Mouse (Mus musculus): ENCODE measurements around the gene Snai3.
A peak's percentile ranks its signal among the peaks of the same experiment; 100 is the strongest.

Snai3 gene

DNA sequence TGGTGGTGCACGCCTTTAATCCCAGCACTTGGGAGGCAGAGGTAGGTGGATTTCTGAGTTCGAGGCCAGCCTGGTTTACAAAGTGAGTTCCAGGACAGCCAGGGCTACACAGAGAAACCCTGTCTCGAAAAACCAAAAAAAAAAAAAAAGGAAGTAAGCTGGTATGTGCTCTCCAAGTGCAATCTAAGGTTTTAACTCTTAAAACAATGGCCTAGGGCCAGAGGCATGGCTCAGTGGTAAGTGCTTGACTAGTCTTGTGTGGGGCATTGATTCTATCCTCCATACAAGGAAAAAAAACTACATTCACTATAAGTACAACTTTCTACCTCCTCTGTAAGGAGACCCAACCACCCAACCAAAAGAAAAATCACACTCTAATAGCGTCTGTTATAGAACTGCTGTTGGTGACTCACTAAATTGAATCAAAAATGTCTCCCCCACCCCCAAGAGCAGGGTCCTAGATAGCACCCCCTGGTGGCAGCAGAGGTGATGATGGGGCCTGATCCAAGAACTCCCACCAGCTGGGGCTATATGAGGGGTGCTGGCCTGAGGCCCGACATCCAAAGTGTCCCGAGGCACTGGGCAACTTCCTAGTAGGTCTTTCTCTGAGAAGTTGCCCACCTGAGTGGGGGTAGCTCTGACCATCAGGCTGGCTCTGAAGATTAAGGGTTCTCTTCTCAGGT is 1.2 kb downstream of the Snai3 start:
- no peak for DNase-seq

- DNase-seq: no peak
Observed at GRCm38 (mm10) chr8:122457171-122457570, 3.4 kb downstream of the Snai3 start.

GRCm38 (mm10) chr8:122454409-122454808 is 6.1 kb downstream of the Snai3 start:
- DNase-seq: no peak

- no peak for DNase-seq
Observed at GRCm38 (mm10) chr8:122452154-122452553, 8.4 kb downstream of the Snai3 start.

GRCm38 (mm10) chr8:122451161-122451703 is 9.3 kb downstream of the Snai3 start:
- no peak for DNase-seq

GRCm38 (mm10) chr8:122445203-122445602 is 15.3 kb downstream of the Snai3 start:
- no peak for DNase-seq

GRCm38 (mm10) chr8:122444058-122444748 is 16.3 kb downstream of the Snai3 start:
- DNase-seq: peak; percentile 89

DNA sequence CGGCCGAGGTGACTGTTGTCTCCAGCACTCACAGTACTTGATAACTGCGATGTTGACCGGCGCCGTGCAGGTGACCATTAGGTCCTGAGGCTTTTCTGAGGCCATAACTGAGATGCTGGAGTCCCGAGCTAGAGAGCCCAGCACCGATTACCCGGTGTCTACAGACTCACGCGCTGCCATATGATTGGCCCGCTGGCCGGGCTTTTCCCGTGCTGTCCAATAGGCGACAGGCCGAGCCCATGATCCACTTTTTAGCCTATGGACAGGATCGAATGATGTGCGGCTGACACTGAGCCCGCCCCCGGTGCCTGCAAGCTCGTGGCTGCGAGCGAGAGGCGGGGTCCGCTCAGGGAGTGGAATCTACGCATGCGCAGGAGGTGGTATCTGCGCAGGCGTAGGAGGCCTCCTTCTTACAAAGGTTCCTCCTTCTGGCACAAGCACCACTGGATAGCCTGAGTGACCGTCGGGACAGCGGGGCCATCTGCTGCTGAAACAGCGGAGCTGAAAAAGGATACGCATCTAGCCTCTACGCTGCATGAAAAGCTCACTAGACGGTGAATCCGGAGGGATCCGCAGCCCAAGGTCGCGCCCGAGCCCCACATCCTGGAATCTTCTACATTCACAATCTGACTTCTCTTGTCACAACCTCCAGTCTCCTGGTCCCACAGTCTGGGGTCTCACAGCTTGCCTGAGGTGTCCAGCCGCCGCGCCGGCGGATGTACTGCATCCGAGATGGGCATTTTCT is 17.1 kb downstream of the Snai3 start, which contains the start of gene Mvd:
Gene Mvd, minus strand, starts transcription at position 161 of the 745 bp plus-strand sequence.
- DNase-seq: peak; percentile 99

DNA sequence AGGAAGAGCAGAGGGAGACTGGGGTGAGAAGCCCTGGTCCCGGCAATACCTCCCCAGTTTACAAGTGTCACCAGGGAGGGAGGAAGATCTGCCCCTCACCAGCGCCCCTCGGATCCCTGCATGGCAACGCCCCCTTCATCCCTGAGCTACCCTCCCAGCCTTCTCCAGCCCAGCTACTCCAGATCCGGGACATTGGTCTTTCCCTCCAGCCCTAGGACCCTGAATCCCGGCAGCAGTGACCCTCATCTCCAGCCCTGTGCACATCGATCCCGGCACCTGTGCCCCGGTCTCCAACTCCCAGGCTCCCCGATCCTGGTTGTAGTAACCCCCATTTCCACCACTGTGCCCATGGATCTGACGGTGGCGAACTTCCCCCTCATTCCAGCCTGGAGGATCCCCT is 17.8 kb downstream of the Snai3 start:
- DNase-seq: peak in 1 of 2 experiments; percentile 24

DNA sequence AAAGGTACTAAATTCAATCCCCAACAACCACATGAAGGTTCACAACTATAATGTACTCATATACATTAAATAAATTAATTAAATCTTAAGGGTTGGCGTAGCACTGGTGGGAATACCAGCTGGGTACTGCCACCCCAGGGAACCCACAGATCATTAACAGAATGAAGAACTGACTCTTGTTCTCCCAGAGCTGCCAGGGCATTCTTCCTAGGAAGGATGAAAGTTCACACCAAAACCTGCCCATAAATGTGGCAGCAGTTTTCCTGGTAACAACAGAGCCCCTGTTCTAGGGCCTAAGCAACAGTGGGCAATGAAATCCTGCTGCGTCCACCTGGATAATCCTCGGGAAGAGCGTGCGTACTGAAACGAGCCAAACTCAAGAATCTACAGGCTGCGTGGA is 18.2 kb downstream of the Snai3 start:
- peak in 1 of 2 experiments; percentile 40 for DNase-seq

- DNase-seq: no peak
Observed at GRCm38 (mm10) chr8:122441326-122441725, 19.2 kb downstream of the Snai3 start.

DNA sequence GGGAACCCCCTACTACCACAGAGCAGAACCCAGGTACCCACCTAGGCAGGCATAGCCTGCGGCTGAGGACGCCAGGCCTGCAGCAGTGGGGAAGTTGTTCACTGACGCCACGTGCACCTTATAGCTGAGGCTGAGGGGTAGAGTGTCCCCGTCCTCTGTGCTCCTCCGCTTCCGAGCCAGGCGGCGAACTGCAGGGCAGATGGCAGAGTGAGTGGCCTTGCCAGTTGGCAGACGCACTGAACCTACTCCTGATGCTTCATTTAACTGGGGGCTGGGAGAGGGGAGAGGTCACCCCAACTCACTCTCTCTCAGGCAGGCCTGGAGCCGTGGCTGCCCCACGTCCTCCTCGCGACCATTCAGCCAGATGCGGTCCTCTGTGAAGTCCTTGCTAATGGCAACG is 21.2 kb downstream of the Snai3 start:
- DNase-seq: no peak

DNA sequence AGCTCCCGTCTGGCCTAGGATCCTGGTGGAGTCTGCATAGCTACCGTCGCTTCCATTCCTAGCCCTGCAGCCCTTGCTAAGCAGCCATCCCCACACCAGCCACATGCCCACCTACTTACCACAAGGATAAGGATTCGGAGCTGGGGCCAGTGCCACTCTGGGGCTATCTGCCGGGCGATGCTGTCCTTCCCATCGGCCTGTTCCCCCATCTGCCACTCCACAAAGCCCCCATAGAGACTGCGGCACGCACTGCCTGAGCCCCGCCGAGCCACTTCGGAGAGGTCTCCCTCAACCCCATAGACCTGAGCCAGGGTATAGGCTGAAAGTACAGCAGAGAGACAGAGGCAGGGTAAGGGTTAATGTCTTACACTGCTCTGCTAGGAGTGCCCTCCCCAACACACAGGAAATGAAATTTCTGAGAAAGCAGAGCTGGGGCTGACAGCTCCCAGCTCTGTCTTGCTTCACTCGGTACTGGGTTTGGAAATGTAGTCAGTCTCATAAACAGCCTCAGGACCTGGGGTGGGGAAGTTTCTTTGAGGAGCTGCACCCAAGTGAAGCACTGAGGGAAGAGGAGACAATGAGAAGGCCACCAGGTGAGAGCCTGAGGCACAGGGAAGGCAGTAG is 22.7 kb downstream of the Snai3 start:
- no peak for DNase-seq

DNA sequence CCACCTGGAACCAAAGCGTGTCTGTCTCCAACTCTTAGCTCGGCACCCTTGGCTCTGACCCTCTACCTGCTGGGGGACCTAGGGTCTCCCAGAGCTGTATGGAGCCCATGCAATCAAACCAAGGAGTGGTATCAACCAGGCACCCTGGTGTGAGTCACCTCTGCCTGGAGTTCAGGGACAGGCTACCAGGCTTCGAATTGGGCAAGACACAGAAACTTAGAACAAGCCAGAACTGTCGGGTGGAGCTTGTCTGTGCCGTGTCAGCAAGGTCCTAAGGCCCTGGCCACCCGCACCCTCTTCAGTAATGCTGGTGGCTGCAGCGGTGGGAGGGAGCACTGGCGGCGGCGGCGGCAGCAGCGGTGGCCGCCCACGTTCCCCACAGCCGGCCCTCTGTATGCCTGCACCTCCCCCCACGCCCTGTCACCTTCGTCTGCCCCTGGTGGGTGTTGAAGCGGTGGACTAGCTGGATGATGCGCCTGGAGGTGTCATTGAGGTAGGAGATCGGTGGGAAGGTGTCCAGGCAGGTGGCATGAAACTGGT is 23.9 kb downstream of the Snai3 start:
- no peak for DNase-seq

DNA sequence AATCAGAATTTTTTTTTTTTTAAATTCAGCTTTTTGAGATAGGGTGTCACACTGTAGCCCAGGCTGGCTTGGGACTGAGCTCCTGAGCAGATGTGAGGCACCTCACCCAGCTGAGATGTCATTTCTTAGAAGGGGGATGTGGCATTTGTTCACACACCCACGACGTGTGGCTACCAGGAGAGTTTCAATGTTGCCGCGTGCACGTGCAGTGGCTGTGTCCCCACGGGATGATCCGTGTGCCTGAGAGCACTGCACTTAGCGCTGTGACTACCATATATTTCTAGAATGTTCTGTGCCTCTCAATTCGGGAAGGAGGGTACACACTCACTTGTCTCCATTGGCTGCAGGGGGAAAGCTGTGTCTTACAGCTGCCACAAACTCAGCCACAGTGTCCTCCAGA is 24.4 kb downstream of the Snai3 start:
- DNase-seq: no peak

- no peak for DNase-seq
Observed at GRCm38 (mm10) chr8:122435375-122435774, 25.2 kb downstream of the Snai3 start.

- no peak for DNase-seq
Observed at GRCm38 (mm10) chr8:122433269-122433905, 27.1 kb downstream of the Snai3 start.

GRCm38 (mm10) chr8:122432443-122433268 is 27.9 kb downstream of the Snai3 start, which contains the start of gene Cyba:
Cyba (minus strand) TSS chr8:122432930.
- peak; percentile 85 to 86 for DNase-seq

GRCm38 (mm10) chr8:122431694-122432442 is 28.7 kb downstream of the Snai3 start:
- peak; percentile 38 to 59 for DNase-seq

DNA sequence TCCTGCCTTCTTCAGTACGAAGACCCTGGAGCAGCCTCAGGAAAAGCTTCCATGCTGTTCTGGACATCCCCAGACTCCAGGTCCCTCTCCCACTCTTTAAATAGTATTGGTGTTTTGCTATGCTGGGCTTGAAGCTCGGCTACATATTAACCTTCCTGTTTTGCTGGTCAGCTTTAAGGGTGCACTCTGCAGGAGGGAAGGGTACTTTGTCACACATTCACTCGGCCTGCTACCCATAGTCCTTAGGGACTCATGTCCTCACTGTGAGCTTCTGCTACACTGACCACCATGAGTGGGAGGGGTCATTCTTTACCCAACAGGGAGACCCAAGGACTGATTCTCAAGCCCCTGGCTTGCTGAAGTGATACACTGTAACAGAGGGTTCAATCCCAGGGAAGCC is 29.9 kb downstream of the Snai3 start:
- peak; percentile 74 to 80 for DNase-seq

Measured in kidney, adult 8-10 months (tissue).